In genomic region chr15:5129111-5129805, GRCm38 (mm10) we compare ENCODE assay signal across 23 mouse cellular contexts. TPM values are rescaled to one million over a fixed set of nuclear protein-coding genes. Genes with fewer than 3 reads are reported as not detected.
DNase-seq lines count a peak whose midpoint lies in the region; ATAC-seq and TF ChIP-seq lines count a peak whose summit lies in the region.
"Had no signal": no experiment of that assay in that cellular context is flagged by ENCODE, and none has a peak within 500 bp of the region (broad histone marks: within the 10 kb centered on the region; RNA-seq: fewer than 3 reads in every experiment).

No protein-coding gene starts in this region.

- DNase-seq in liver, embryonic 13.5 days = no peak
- DNase-seq in liver, postnatal 0 days = no peak
- DNase-seq in NIH3T3 (ENCODE audit: low read depth) = peak; percentile 46
- no peak for DNase-seq in urinary bladder, adult 2 months (ENCODE audit: low spot score)
- DNase-seq in thymus, postnatal 14 days = no peak
- DNase-seq in natural killer cell, adult 2 months (ENCODE audit: low spot score in 2 of 2) = no peak
- DNase-seq: adrenal gland, adult 2 months; cerebellum, adult 11 months; cerebellum, adult 9-11 months; gastrocnemius, postnatal 36 days; kidney, adult 2 months; left cerebral cortex, postnatal 4 days; lung, embryonic 14.5 days; right cerebral cortex, adult 18-20 months had no signal

- H3K27me3 ChIP-seq in liver, embryonic 13.5 days = no peaks in the 10 kb centered on the region
- H3K27me3 ChIP-seq in liver, postnatal 0 days (ENCODE audit: insufficient read depth, low read length) = no peaks in the 10 kb centered on the region
- H3K27me3 ChIP-seq in intestine, embryonic 15.5 days (replicated peaks) = no peaks in the 10 kb centered on the region
- H3K27me3 ChIP-seq: forebrain, embryonic 12.5 days; limb, embryonic 15.5 days had no signal

- H3K9ac ChIP-seq in liver, embryonic 13.5 days = no peak overlapping the region
- no peak overlapping the region for H3K9ac ChIP-seq in liver, postnatal 0 days (replicated peaks)
- no peak overlapping the region for H3K9ac ChIP-seq in intestine, embryonic 15.5 days
- H3K9ac ChIP-seq: forebrain, embryonic 12.5 days; limb, embryonic 15.5 days; lung, embryonic 14.5 days had no signal

- peak overlapping the region; percentile 37; the same call in 1 of the 2 replicates for H3K27ac ChIP-seq in liver, embryonic 13.5 days
- H3K27ac ChIP-seq in liver, postnatal 0 days (ENCODE audit: low read depth) = no peak overlapping the region
- H3K27ac ChIP-seq in intestine, embryonic 15.5 days = no peak overlapping the region
- H3K27ac ChIP-seq: forebrain, embryonic 12.5 days; hindbrain, embryonic 10.5 days; kidney, postnatal 0 days; left cerebral cortex, adult 2 months; limb, embryonic 15.5 days had no signal

- no peak for TF ChIP-seq EP300 in liver, postnatal 0 days (IDR thresholded peaks at IDR 0.05; ENCODE audit: low read depth)

- no peak for ATAC-seq in liver, embryonic 13.5 days (ENCODE audit: low read depth)
- ATAC-seq in liver, postnatal 0 days = no peak
- peak; percentile 55 for ATAC-seq in intestine, embryonic 15.5 days
- ATAC-seq: midbrain, embryonic 16.5 days had no signal

- H3K36me3 ChIP-seq in liver, embryonic 13.5 days = peaks cover 10% of the 10 kb centered on the region
- H3K36me3 ChIP-seq in liver, postnatal 0 days (replicated peaks; ENCODE audit: insufficient read depth, low read length) = peaks cover 5% of the 10 kb centered on the region
- peaks cover 4% of the 10 kb centered on the region; the same call in 1 of the 2 replicates for H3K36me3 ChIP-seq in intestine, embryonic 15.5 days

- no peak overlapping the region for H3K4me3 ChIP-seq in liver, embryonic 13.5 days (replicated peaks)
- H3K4me3 ChIP-seq in liver, postnatal 0 days (ENCODE audit: low read depth, low read length) = no peak overlapping the region
- no peak overlapping the region for H3K4me3 ChIP-seq in intestine, embryonic 15.5 days (replicated peaks)
- H3K4me3 ChIP-seq: erythroblast, embryonic 14.5 days; forebrain, embryonic 12.5 days; hindbrain, embryonic 10.5 days; left cerebral cortex, adult 2 months; limb, embryonic 15.5 days; myocyte had no signal

- no peak for TF ChIP-seq CTCF in liver, postnatal 0 days (IDR thresholded peaks at IDR 0.05; ENCODE audit: low read depth)

- no peak overlapping the region for H3K4me2 ChIP-seq in liver, embryonic 13.5 days
- no peak overlapping the region for H3K4me2 ChIP-seq in liver, postnatal 0 days (ENCODE audit: low read depth, low read length)
- H3K4me2 ChIP-seq in intestine, embryonic 15.5 days (replicated peaks) = no peak overlapping the region
- H3K4me2 ChIP-seq: forebrain, embryonic 12.5 days; limb, embryonic 15.5 days; lung, embryonic 14.5 days had no signal

- WGBS in liver, embryonic 13.5 days (ENCODE audit: insufficient replicate concordance) = 77% methylated on average over 12 of the region's 12 CpGs
- WGBS in liver, postnatal 0 days (ENCODE audit: insufficient replicate concordance) = 82% methylated on average over 12 of the region's 12 CpGs
- 87% methylated on average over 12 of the region's 12 CpGs for WGBS in intestine, embryonic 15.5 days

- no peaks in the 10 kb centered on the region for H3K9me3 ChIP-seq in liver, embryonic 13.5 days (replicated peaks)
- no peaks in the 10 kb centered on the region for H3K9me3 ChIP-seq in liver, postnatal 0 days (ENCODE audit: low read length)
- no peaks in the 10 kb centered on the region for H3K9me3 ChIP-seq in intestine, embryonic 15.5 days
- H3K9me3 ChIP-seq: forebrain, embryonic 12.5 days; hindbrain, embryonic 10.5 days; limb, embryonic 15.5 days had no signal

- peaks cover 56% of the 10 kb centered on the region for H3K4me1 ChIP-seq in liver, embryonic 13.5 days (replicated peaks)
- H3K4me1 ChIP-seq in liver, postnatal 0 days (ENCODE audit: insufficient read depth) = peaks cover 8% of the 10 kb centered on the region
- H3K4me1 ChIP-seq in intestine, embryonic 15.5 days (replicated peaks) = no peaks in the 10 kb centered on the region
- H3K4me1 ChIP-seq: forebrain, embryonic 12.5 days; hindbrain, embryonic 10.5 days; limb, embryonic 15.5 days had no signal

RNA-seq across cellular contexts. Expression of gene Rpl37, which starts 12.8 kb away (rescaled TPM):
- 482 and 499 TPM in 2 replicates for polyA plus RNA-seq in liver, embryonic 13.5 days (2015; fragmentation: Nextera tagmentation; extraction: Ambion mirVana)
- polyA plus RNA-seq in liver, postnatal 0 days (2015; fragmentation: Nextera tagmentation; extraction: Ambion mirVana) = 412 and 430 TPM in 2 replicates
- 531 and 618 TPM in 2 replicates for polyA plus RNA-seq in intestine, embryonic 15.5 days (2015; fragmentation: Nextera tagmentation; extraction: Ambion mirVana)
- 1,831 and 1,970 TPM in 2 replicates for polyA plus RNA-seq in urinary bladder, adult 2 months (2012; rRNA removed)

RNA-seq across cellular contexts. Expression of gene Prkaa1, which starts 14.4 kb away (rescaled TPM):
- 13.9 and 20.1 TPM in 2 replicates for polyA plus RNA-seq in liver, embryonic 13.5 days (2015; fragmentation: Nextera tagmentation; extraction: Ambion mirVana)
- 6.8 and 7.2 TPM in 2 replicates for polyA plus RNA-seq in liver, postnatal 0 days (2015; fragmentation: Nextera tagmentation; extraction: Ambion mirVana)
- 22.9 and 25.9 TPM in 2 replicates for polyA plus RNA-seq in intestine, embryonic 15.5 days (2015; fragmentation: Nextera tagmentation; extraction: Ambion mirVana)
- 19.3 and 20.1 TPM in 2 replicates for polyA plus RNA-seq in urinary bladder, adult 2 months (2012; rRNA removed)

RNA-seq across cellular contexts. Expression of gene Card6, which starts 20.9 kb away (rescaled TPM):
- 0.41 and 0.98 TPM in 2 replicates for polyA plus RNA-seq in liver, embryonic 13.5 days (2015; fragmentation: Nextera tagmentation; extraction: Ambion mirVana)
- 2.1 and 2.7 TPM in 2 replicates for polyA plus RNA-seq in liver, postnatal 0 days (2015; fragmentation: Nextera tagmentation; extraction: Ambion mirVana)
- 1.7 and 1.8 TPM in 2 replicates for polyA plus RNA-seq in intestine, embryonic 15.5 days (2015; fragmentation: Nextera tagmentation; extraction: Ambion mirVana)
- polyA plus RNA-seq in urinary bladder, adult 2 months (2012; rRNA removed) = 2.9 and 4.0 TPM in 2 replicates

RNA-seq across cellular contexts. Expression of gene Ttc33, which starts 56.1 kb away (rescaled TPM):
- 16.8 and 21.9 TPM in 2 replicates for polyA plus RNA-seq in liver, embryonic 13.5 days (2015; fragmentation: Nextera tagmentation; extraction: Ambion mirVana)
- polyA plus RNA-seq in liver, postnatal 0 days (2015; fragmentation: Nextera tagmentation; extraction: Ambion mirVana) = 16.3 and 16.5 TPM in 2 replicates
- polyA plus RNA-seq in intestine, embryonic 15.5 days (2015; fragmentation: Nextera tagmentation; extraction: Ambion mirVana) = 32.9 and 38.2 TPM in 2 replicates
- 31.0 and 38.4 TPM in 2 replicates for polyA plus RNA-seq in urinary bladder, adult 2 months (2012; rRNA removed)
